Mouse (Mus musculus) thymus, postnatal 4 days (tissue): Measurements from ENCODE around the gene Hddc3.
"Not testable (repeated sequence)": the region's sequence is repeated elsewhere in the genome, so short reads cannot be mapped to it uniquely, and the experiment has no call there.

Experiments
- DNase-seq: peaks from one replicate; pipeline ENCODE4 v3.0.0; 2021

Gene Hddc3

DNA sequence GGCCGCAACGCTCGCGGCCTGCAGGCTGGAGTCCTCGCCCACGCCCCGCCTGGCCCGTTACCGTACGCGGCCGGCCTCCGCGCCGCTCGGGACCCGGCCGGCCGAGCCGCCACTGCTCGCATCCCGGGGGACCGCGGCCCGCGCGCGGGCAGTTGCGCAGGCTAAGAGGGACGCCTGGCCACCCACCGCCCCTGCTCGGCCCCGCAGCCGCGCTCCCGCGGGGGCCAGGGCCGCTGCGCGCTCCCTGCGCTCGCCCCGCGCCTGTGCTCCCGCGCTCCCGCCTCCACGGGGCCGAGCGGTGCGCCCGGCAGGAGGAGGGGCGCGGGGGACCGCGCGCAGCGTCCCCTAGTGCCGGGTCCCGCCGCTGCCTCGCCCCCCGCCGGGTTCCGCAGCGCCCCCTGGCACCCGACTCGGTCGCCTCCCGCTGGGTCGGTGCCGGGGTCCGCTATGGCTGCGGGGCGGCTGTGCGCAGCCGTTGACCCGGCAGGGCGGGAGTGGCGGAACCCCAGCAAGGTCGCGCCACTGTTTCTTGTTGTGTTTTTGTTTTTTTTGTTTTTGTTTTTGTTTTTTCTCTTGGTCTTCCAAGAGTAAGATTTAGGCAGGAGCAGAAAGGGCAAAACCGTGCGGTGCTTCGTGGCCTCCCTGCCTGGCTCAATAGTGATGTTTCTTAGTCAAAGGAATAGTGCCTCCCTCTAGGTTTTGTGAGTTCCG lies 28.3 kb downstream of the Hddc3 start, which contains the start of gene Man2a2:
Gene Man2a2, minus strand, starts transcription at position 335 of the 711 bp plus-strand sequence.
- DNase-seq = peak; percentile 97

GRCm38 (mm10) chr7:80372166-80372565 lies 29.3 kb downstream of the Hddc3 start:
- no peak for DNase-seq

DNA sequence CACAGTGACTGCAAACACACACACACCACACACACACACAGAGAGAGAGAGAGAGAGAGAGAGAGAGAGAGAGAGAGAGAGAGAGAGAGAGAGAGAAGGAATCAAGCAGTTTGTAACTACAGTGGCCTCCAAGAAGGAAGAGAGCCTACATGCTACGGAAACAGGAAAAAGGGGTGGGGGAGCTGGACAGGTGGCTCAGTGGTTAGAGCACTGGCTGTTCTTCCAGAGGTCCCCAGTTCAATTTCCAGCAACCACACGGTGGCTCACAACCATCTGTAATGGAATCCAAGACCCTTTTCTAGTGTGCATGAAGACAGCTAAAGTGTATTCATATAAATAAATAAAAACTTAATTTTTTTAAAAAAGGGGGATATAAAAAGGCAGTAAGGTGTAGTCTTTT lies 29.8 kb downstream of the Hddc3 start:
- peak; percentile 48 for DNase-seq

DNA sequence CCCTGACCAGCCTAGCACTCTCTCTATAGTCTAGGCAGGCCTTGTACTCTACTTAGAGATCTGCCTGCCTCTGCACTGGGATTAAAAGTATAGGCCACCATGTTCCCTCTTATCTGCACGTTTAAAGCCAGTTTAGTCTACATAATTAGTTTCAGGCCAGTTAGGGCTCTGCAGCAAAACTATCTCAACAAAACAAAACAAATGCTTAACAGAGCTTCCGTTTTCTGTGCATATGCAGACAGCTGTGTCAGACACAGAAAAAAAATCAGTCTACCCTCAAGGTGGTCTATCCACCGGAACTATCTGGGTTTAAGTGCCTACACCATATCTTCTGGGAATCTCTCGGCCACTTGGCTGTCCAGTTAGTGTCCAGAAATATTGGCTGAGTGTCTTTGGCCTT lies 30.4 kb downstream of the Hddc3 start:
- no peak for DNase-seq

GRCm38 (mm10) chr7:80373850-80374249 lies 30.9 kb downstream of the Hddc3 start:
- peak; percentile 33 for DNase-seq

DNA sequence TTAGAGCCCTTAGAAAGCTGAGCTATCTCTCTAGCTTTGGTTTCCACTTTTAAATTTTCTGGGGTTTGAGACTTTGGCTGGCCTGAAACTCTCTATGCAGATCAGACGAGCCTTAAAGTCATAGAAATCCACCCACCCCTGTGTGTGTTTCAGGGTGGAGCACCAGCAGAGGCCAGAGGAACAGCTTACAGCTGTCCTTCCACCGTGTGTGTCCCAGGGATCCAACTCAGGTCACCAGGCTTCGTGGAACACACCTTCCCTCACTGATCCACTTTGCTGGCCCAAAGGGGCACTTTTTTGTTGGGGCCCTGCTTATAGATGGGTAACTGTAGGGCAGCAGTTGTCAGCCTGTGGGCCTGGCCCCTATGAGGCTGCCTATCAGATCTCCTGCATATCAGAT lies 31.4 kb downstream of the Hddc3 start:
- DNase-seq = no peak

- DNase-seq = no peak
Observed at GRCm38 (mm10) chr7:80374733-80375132, 31.8 kb downstream of the Hddc3 start.

DNA sequence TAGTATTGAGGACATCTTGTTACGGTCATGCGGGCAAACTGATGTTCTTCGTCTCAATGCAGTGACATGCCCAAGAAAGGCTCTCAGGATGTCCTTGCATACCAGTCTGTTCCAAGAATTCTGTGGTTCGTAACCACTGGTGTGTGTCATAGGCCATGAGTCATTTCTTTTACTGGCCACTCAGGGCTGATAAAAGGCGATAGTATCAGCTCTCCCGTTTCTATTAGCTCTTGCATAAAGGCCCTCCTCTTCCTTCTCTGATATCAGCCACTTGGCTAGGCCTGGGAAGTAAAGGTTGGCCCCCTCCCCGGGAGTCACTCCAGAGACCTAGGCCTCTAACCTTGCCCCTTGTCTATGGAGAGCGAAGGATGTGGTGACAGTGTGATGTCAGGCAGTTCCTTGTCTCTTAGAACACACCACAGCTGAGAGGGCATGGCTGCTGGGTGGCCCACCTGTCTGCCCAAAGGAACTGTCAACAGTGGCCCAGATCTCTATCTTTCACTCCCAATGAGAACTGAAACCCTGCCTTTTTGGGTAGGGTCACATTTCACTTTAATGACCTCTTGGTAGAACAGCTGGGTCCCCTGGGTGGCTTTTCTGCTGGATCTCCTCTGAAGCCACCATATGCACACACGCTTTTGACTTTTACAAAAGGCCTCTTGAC lies 32.6 kb downstream of the Hddc3 start:
- DNase-seq = no peak

DNA sequence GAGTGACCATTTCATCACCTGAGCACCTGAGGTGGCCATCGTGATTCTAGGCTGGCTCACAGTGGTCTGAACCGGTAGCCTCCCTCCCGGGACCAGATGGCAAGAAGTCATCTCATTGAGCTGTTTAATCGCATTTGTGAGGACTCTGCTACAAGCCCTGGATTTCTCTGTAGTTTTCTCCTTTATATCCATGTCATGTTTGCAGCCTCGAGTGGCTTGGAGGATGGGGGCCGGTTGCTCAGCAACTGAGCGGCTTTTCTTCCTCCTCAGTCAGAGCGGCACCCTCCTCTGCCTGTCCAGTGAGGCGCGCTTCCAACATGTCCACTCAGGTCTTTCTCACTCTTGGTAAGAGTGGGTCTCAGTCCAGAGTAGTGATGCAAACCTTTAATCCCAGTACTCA lies 33.3 kb downstream of the Hddc3 start:
- DNase-seq = no peak

- DNase-seq = peak; percentile 88
Observed at GRCm38 (mm10) chr7:80377471-80377870, 34.6 kb downstream of the Hddc3 start.

DNA sequence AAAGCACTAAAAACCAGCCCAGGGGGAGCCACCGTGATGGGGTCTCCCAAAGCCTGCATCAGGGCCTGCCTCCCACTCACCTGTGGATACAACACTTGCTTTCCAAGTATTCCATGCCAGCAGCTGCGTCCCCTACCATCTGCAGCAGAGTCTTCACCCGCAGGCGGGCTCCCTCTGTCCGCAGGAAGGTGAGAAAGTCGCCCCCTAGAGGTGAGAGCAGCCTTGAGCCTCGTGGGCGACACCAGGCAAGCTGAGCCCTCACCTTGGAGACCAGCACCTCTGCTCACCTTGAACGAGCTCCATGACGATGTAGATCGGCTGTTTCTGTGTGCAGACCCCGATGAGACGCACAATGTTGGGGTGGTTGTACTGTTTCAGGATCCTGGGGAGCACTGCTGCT lies 36.6 kb downstream of the Hddc3 start:
- peak; percentile 73 for DNase-seq

DNA sequence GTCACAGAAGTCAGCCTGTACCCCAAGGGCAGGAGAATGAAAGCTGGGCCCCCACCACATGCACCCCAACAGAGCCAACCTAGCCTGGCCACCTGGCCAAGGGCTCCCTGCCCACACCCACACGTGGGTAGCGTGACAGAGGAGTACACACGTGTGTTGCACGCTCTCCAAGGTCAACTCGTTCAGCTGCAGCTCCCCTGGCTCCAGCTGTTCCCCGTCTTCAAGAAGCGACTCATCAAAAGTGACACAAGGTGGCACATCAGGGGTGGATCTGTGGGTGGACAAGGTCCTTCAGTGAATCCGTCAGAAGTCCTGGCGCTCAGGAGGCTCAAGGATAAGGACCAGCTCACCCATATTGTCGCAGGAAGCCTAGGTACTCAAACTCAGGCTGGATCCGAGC lies 40.0 kb downstream of the Hddc3 start:
- DNase-seq = no peak

- DNase-seq = peak; percentile 97
Observed at GRCm38 (mm10) chr7:80386235-80386930, 43.5 kb downstream of the Hddc3 start.

GRCm38 (mm10) chr7:80387033-80387632 lies 44.2 kb downstream of the Hddc3 start:
- no peak for DNase-seq

- no peak for DNase-seq
Observed at GRCm38 (mm10) chr7:80387633-80388543, 45.0 kb downstream of the Hddc3 start, which contains the start of gene Fes. Gene Fes (minus strand): TSS chr7:80387946.

DNA sequence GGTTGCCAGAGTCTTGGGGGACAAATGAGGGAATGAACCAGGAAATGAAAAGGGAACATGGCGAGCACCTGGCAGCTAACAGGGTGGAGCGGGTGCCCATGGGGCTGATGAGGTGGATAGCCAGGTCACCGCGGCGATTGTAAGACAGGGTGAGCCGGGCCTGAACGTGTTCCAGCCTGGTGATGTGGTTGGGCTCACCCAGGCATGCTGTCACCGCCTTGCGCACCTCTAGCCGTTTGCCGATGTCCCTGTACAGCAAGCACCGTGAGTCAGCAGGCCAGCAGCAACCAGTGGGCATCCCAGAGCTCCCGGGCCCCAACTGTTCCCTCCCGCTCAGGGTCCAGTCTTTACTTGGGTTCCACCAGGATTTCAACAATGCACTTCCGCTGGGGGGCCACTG lies 49.2 kb downstream of the Hddc3 start:
- DNase-seq = no peak

DNA sequence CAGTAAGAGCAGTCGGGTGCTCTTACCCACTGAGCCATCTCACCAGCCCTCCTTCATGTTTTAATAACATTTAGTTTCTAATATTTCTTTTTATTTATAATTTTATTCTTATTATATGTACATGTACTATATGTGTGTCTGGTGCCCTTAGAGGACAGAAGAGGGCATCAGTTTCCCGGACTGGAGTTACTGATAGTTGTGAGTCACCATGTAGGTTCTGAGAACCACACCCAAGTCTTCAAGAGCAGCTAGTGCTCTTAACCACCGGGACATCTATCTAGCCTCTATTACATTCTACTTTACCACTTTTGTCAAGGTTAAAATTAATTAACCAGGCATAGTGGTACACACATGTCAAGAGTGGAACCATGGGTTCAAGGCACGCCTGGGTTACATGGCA lies 51.7 kb downstream of the Hddc3 start:
- DNase-seq = no peak

DNA sequence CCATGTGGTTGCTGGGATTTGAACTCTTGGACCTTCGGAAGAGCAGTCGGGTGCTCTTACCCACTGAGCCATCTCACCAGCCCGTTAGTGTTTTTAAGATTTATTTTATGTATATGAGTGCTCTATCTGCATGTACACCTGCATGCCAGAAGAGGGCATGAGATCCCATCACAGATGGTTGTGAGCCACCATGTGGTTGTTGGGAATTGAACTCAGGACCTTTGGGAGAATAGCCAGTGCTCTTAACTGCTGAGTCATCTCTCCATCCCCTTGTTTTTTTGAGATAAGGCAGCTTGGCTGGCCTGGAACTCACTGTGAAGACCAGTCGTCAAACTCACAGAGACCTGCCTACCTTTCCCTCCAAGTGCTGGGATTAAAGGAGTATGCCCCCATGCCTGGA lies 53.5 kb downstream of the Hddc3 start:
- not testable (repeated sequence) for DNase-seq

DNA sequence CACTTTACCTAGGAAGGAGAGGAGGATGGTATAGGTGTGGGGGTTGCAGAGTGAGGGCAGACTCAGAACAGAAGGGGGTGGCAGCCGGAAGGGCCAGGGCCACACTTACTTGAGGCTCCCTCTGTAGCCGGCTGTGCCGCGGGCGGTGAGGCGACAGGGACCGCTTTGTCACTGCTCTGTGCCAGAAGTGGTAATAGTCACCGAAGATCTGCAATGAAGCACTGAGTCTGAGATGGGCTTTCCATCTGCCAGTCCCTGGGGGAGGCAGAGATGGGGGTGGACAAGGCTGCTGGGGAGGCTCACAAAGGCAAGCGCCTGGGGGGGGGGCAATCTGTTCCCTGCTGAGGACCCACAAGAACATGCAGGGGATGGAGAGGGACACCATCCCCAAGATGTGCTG lies 55.1 kb downstream of the Hddc3 start:
- DNase-seq = no peak

- DNase-seq = no peak
Observed at GRCm38 (mm10) chr7:80398654-80399444, 55.9 kb downstream of the Hddc3 start.

DNA sequence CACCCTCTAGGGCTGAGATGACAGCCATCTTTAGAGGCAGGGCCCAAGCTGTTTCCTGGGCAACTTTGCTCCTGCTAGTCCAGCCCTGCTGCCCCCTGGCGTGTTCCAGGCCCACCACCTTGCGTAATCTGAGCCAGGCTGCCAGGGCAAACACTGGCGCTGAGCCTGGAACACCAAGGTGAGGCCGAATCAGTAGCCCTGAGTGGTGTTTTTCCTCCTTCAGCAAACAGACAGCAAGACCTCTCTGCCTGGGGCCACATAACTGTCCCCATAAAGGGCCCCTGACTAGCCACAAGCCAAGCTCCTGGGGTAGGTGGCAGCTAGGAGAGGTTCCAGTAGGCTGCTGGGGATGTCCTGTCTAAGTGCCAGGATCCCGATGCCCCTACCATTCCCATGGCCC lies 57.2 kb downstream of the Hddc3 start:
- no peak for DNase-seq
